Mouse (Mus musculus) kidney, embryonic 14.5 days (tissue): Measurements from ENCODE around the gene Map7. TPM values are rescaled to one million over a fixed set of nuclear protein-coding genes. Genes with fewer than 3 reads are reported as not detected.

Experiments
- ATAC-seq: fragments of 200-750 bp; cut with Nextera tagmentation; 2 replicates; pipeline ENCODE4 v1.8.0; 2017; ENCODE audit warnings: moderate number of reproducible peaks, mild to moderate bottlenecking, moderate TSS enrichment, moderate library complexity; ENCODE audit not compliant: low FRiP score, low TSS enrichment
- H3K27ac ChIP-seq: fragments of 300-500 bp; sonication (generic); 2 replicates; pipeline ENCODE4 v1.5.1; 2014; ENCODE audit warnings: low read depth, mild to moderate bottlenecking, low read length, moderate library complexity, mixed read lengths
- H3K27me3 ChIP-seq: fragments of 300-500 bp; sonication (generic); 2 replicates; pipeline ENCODE4 v1.6.1; 2014; ENCODE audit warnings: mild to moderate bottlenecking, low read length; ENCODE audit not compliant: control insufficient read depth, insufficient read depth
- H3K36me3 ChIP-seq: fragments of 300-500 bp; sonication (generic); 2 replicates; pipeline ENCODE4 v1.6.1; 2014; ENCODE audit warnings: low read length, mixed read lengths; ENCODE audit not compliant: control insufficient read depth, insufficient read depth
- H3K4me1 ChIP-seq: fragments of 300-500 bp; sonication (generic); 2 replicates; pipeline ENCODE4 v1.6.1; 2014; ENCODE audit warnings: low read length, mixed read lengths; ENCODE audit not compliant: control insufficient read depth, insufficient read depth
- H3K4me2 ChIP-seq: fragments of 300-500 bp; sonication (generic); replicated peaks from 2 replicates; pipeline ENCODE4 v1.6.1; 2014; ENCODE audit warnings: low read depth, mild to moderate bottlenecking, low read length
- H3K4me3 ChIP-seq: fragments of 300-500 bp; sonication (generic); 2 replicates; pipeline ENCODE4 v1.5.1; 2014; ENCODE audit warnings: mild to moderate bottlenecking, low read length
- H3K9ac ChIP-seq: fragments of 300-500 bp; sonication (generic); 2 replicates; pipeline ENCODE4 v1.6.1; 2014; ENCODE audit warnings: low read depth, mild to moderate bottlenecking, low read length, moderate library complexity
- H3K9me3 ChIP-seq: fragments of 300-500 bp; sonication (generic); 2 replicates; pipeline ENCODE4 v1.6.1; 2016; ENCODE audit warnings: low read length; ENCODE audit not compliant: control insufficient read depth
- WGBS: fragments of 180-500 bp; shearing (Covaris S2); extraction: QIAGEN DNeasy Blood & Tissue Kit; methylation state at CpG from one replicate; pipeline ENCODE4 v1.1.7; 2014; 5-methylcytosine and 5-hydroxymethylcytosine counted together
- polyA plus RNA-seq: library from polyadenylated mRNA; unstranded; fragments of >200 nt; fragmentation: Nextera tagmentation; extraction: Ambion mirVana; gene quantifications from 2 replicates; pipeline ENCODE4 v1.2.1, GENCODE M21; 2014

Map7 gene
- polyA plus RNA-seq, 1 experiment from 2014 or later, result 19.6 TPM

GRCm38 (mm10) chr10:20164810-20165209 lies 16.5 kb downstream of the Map7 start:
- Histone ChIP-seq H3K9ac (no peak overlapping the region), H3K9me3 (no peaks in the 10 kb centered on the region), H3K4me3 (no peak overlapping the region), H3K4me1 (peaks cover 3% of the 10 kb centered on the region; the same call in 1 of the 2 replicates), H3K4me2 (no peak overlapping the region), H3K27me3 (no peaks in the 10 kb centered on the region), H3K36me3 (no peaks in the 10 kb centered on the region), H3K27ac (no peak overlapping the region)
- no peak for ATAC-seq
- 66% methylated on average over 5 of the region's 5 CpGs for WGBS

- no peaks in the 10 kb centered on the region for H3K27me3 ChIP-seq
- H3K4me1 ChIP-seq, result peaks cover 11% of the 10 kb centered on the region; the same call in 1 of the 2 replicates
- 80% methylated on average over 11 of the region's 11 CpGs for WGBS
- H3K9me3 ChIP-seq, result no peaks in the 10 kb centered on the region
- no peak overlapping the region for H3K9ac ChIP-seq
- ATAC-seq, result no peak
- H3K36me3 ChIP-seq, result no peaks in the 10 kb centered on the region
- no peak overlapping the region for H3K4me3 ChIP-seq
- H3K4me2 ChIP-seq, result no peak overlapping the region
- H3K27ac ChIP-seq, result no peak overlapping the region
Observed at GRCm38 (mm10) chr10:20166797-20167196, 18.5 kb downstream of the Map7 start.

GRCm38 (mm10) chr10:20167467-20167866 lies 19.2 kb downstream of the Map7 start:
- Histone ChIP-seq H3K4me2 (no peak overlapping the region), H3K9me3 (no peaks in the 10 kb centered on the region), H3K4me1 (peaks cover 11% of the 10 kb centered on the region; the same call in 1 of the 2 replicates), H3K36me3 (no peaks in the 10 kb centered on the region), H3K4me3 (no peak overlapping the region), H3K27ac (no peak overlapping the region), H3K27me3 (no peaks in the 10 kb centered on the region), H3K9ac (no peak overlapping the region)
- no peak for ATAC-seq
- WGBS, result 94% methylated on average over 4 of the region's 4 CpGs

GRCm38 (mm10) chr10:20169182-20169674 lies 21.0 kb downstream of the Map7 start:
- Histone ChIP-seq H3K9ac (no peak overlapping the region), H3K9me3 (no peaks in the 10 kb centered on the region), H3K27ac (no peak overlapping the region), H3K4me1 (peaks cover 11% of the 10 kb centered on the region; the same call in 1 of the 2 replicates), H3K4me2 (no peak overlapping the region), H3K27me3 (no peaks in the 10 kb centered on the region), H3K36me3 (no peaks in the 10 kb centered on the region), H3K4me3 (no peak overlapping the region)
- 85% methylated on average over 3 of the region's 3 CpGs for WGBS
- ATAC-seq, result no peak

- H3K4me3 ChIP-seq, result no peak overlapping the region; the same call in 1 of the 2 replicates
- no peak for ATAC-seq
Observed at GRCm38 (mm10) chr10:20169927-20170604, 21.8 kb downstream of the Map7 start.

GRCm38 (mm10) chr10:20170605-20171088 lies 22.4 kb downstream of the Map7 start:
- peak; percentile 98 for ATAC-seq
- H3K9me3 ChIP-seq, result no peaks in the 10 kb centered on the region
- no peaks in the 10 kb centered on the region for H3K27me3 ChIP-seq
- H3K36me3 ChIP-seq, result no peaks in the 10 kb centered on the region
- WGBS, result 54% methylated on average over 11 of the region's 11 CpGs
- peaks cover 11% of the 10 kb centered on the region; the same call in 1 of the 2 replicates for H3K4me1 ChIP-seq
- H3K9ac ChIP-seq, result no peak overlapping the region; the same call in 1 of the 2 replicates
- no peak overlapping the region for H3K4me3 ChIP-seq
- H3K27ac ChIP-seq, result no peak overlapping the region
- H3K4me2 ChIP-seq, result peak overlapping the region; percentile 37

More at GRCm38 (mm10) chr10:20169927-20170604, 21.8 kb downstream of the Map7 start:
- Histone ChIP-seq H3K9me3 (no peaks in the 10 kb centered on the region), H3K27me3 (no peaks in the 10 kb centered on the region), H3K9ac (no peak overlapping the region; the same call in 1 of the 2 replicates), H3K4me2 (peak overlapping the region; percentile 37), H3K27ac (no peak overlapping the region), H3K4me1 (peaks cover 11% of the 10 kb centered on the region; the same call in 1 of the 2 replicates), H3K36me3 (no peaks in the 10 kb centered on the region)
- WGBS, result 29% methylated on average over 19 of the region's 19 CpGs

GRCm38 (mm10) chr10:20171209-20171608 lies 22.9 kb downstream of the Map7 start:
- H3K27ac ChIP-seq, result no peak overlapping the region

GRCm38 (mm10) chr10:20171756-20172155 lies 23.5 kb downstream of the Map7 start:
- no peaks in the 10 kb centered on the region for H3K9me3 ChIP-seq
- H3K27ac ChIP-seq, result no peak overlapping the region
- H3K4me1 ChIP-seq, result peaks cover 11% of the 10 kb centered on the region; the same call in 1 of the 2 replicates
- H3K4me3 ChIP-seq, result no peak overlapping the region
- H3K36me3 ChIP-seq, result no peaks in the 10 kb centered on the region
- H3K27me3 ChIP-seq, result no peaks in the 10 kb centered on the region
- H3K9ac ChIP-seq, result no peak overlapping the region
- ATAC-seq, result no peak
- H3K4me2 ChIP-seq, result no peak overlapping the region; the same call in 1 of the 2 replicates
- WGBS, result 51% methylated on average over 4 of the region's 4 CpGs

More at GRCm38 (mm10) chr10:20171209-20171608, 22.9 kb downstream of the Map7 start:
- H3K36me3 ChIP-seq, result no peaks in the 10 kb centered on the region
- H3K4me1 ChIP-seq, result peaks cover 11% of the 10 kb centered on the region; the same call in 1 of the 2 replicates
- peak overlapping the region; percentile 37 for H3K4me2 ChIP-seq
- H3K4me3 ChIP-seq, result no peak overlapping the region
- H3K9ac ChIP-seq, result no peak overlapping the region
- no peaks in the 10 kb centered on the region for H3K27me3 ChIP-seq
- no peaks in the 10 kb centered on the region for H3K9me3 ChIP-seq
- whole genome bisulfite sequencing, result 45% methylated on average over 12 of the region's 12 CpGs
- peak; percentile 40; the same call in 1 of the 2 replicates for ATAC-seq

- no peak overlapping the region for H3K9ac ChIP-seq
- no peak overlapping the region for H3K4me3 ChIP-seq
- no peaks in the 10 kb centered on the region for H3K27me3 ChIP-seq
- WGBS, result 63% methylated on average over 4 of the region's 4 CpGs
- ATAC-seq, result no peak
- no peaks in the 10 kb centered on the region for H3K9me3 ChIP-seq
- peaks cover 13% of the 10 kb centered on the region; the same call in 1 of the 2 replicates for H3K4me1 ChIP-seq
- H3K36me3 ChIP-seq, result no peaks in the 10 kb centered on the region
- no peak overlapping the region for H3K27ac ChIP-seq
- H3K4me2 ChIP-seq, result no peak overlapping the region
Observed at GRCm38 (mm10) chr10:20173733-20174132, 25.5 kb downstream of the Map7 start.
